Mouse (Mus musculus): Measurements from ENCODE around the gene Tfpt. TPM values are rescaled to one million over a fixed set of nuclear protein-coding genes. Genes with fewer than 3 reads are reported as not detected.

Tfpt gene
- polyA plus RNA-seq, 1 experiment from 2014 or later, result 21.4 TPM

DNA sequence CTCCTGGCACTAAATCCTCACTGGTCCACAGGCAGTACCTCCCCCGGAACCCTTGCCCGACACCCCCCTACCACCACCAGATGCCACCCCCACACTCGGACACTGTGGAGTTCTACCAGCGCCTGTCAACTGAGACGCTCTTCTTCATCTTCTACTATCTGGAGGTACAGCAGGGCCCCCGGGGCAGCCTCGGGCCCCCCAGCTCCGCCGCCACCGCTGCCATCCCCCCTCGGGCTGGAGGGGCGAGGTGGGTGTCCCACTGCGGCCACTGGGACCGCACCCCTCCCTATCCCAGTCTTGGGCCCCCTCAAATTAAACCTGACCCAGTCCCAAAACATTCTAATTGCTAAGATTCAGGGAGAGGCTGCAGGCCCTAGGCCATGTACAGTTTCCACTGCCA lies 28.8 kb upstream of the Tfpt start:
- Histone ChIP-seq H3K27me3 (ENCODE audit: insufficient read depth, low read length) (no peaks in the 10 kb centered on the region), H3K36me3 (ENCODE audit: insufficient read depth, low read length) (peaks cover 91% of the 10 kb centered on the region), H3K4me3 (ENCODE audit: low read length) (no peak overlapping the region), H3K4me1 (ENCODE audit: insufficient read depth, low read length) (peaks cover 2% of the 10 kb centered on the region), H3K9me3 (ENCODE audit: low read length) (no peaks in the 10 kb centered on the region), H3K27ac (ENCODE audit: low read length) (no peak overlapping the region), H3K4me2 (replicated peaks; ENCODE audit: low read depth, low read length) (no peak overlapping the region), H3K9ac (replicated peaks; ENCODE audit: low read length) (no peak overlapping the region)
- no peak for ATAC-seq (ENCODE audit: low FRiP score, low TSS enrichment)
- 90% methylated on average over 14 of the region's 14 CpGs for WGBS

DNA sequence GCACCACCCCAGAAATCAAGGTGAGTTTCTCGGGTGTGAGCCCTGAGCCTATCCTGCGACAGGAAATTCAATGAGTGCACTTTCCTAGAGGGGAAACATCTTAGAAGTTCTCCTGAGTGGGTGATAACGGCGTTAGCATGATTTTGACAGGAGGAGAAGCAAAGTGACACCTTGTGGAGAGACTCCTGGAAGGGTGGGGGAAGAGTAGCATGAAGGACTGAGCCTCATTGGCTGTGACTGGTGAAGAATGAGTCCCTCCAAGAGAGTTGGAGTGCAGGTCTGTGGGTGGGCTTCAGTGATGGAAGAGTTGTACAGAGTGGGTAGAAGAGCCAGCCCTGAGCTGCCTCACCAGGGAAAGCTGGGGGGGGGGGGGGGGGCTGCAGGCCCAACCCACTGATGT lies 27.2 kb upstream of the Tfpt start:
- no peak overlapping the region for H3K9ac ChIP-seq (replicated peaks; ENCODE audit: low read length)
- H3K4me1 ChIP-seq (ENCODE audit: insufficient read depth, low read length), result no peaks in the 10 kb centered on the region
- no peak overlapping the region for H3K27ac ChIP-seq (ENCODE audit: low read length)
- no peaks in the 10 kb centered on the region for H3K27me3 ChIP-seq (ENCODE audit: insufficient read depth, low read length)
- no peak overlapping the region for H3K4me3 ChIP-seq (ENCODE audit: low read length)
- H3K9me3 ChIP-seq (ENCODE audit: low read length), result no peaks in the 10 kb centered on the region
- H3K36me3 ChIP-seq (ENCODE audit: insufficient read depth, low read length), result peaks cover 96% of the 10 kb centered on the region
- 89% methylated on average over 4 of the region's 4 CpGs for WGBS
- ATAC-seq (ENCODE audit: low FRiP score, low TSS enrichment), result no peak
- no peak overlapping the region for H3K4me2 ChIP-seq (replicated peaks; ENCODE audit: low read depth, low read length)

DNA sequence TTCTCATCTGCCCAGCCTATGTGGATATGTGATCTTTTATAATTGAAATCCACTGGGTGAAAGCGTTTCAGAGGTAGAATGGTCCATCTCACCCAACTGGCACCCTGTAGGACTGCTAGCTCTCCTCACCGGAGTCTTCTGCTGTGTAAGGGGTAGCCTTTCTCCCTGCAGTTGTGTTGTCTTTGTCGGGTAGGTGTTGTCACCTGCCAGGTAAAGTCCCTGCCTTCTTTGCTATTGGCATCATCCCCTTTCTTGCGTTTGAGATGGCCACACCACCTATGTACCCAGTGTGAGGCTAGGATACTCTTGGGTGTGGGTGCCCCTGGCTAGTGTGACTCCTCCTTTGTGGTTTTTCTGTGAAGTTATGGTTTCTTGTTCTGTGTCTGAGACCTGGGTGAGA lies 16.9 kb upstream of the Tfpt start:
- peak overlapping the region; percentile 91 for H3K4me2 ChIP-seq (replicated peaks; ENCODE audit: low read depth, low read length)
- no peaks in the 10 kb centered on the region for H3K9me3 ChIP-seq (ENCODE audit: low read length)
- H3K4me3 ChIP-seq (ENCODE audit: low read length), result peak overlapping the region; percentile 76
- WGBS, result 58% methylated on average over 4 of the region's 4 CpGs
- H3K27me3 ChIP-seq (ENCODE audit: insufficient read depth, low read length), result no peaks in the 10 kb centered on the region
- peaks cover 34% of the 10 kb centered on the region for H3K4me1 ChIP-seq (ENCODE audit: insufficient read depth, low read length)
- peak overlapping the region; percentile 99 for H3K9ac ChIP-seq (replicated peaks; ENCODE audit: low read length)
- ATAC-seq (ENCODE audit: low FRiP score, low TSS enrichment), result no peak
- no peak overlapping the region for H3K27ac ChIP-seq (ENCODE audit: low read length)
- H3K36me3 ChIP-seq (ENCODE audit: insufficient read depth, low read length), result peaks cover 18% of the 10 kb centered on the region

DNA sequence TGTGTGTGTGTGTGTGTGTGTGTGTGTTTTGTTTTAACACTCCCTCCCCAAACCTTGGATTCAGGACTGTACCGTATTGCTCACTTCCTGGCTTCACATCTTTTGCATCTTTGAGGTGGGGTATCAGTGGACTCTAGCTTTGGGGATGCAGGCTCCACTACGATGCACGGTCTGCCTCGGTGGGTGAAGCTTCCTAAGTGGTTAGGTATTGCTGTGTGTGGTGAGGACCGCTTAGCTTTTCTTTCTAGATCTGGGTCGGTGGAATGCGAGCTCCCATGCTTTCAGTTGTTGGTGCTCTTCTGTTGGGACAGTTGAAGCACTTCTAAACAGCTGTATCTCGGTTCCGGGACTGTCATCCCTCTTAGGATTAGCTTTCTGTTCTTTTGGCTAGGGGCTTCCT lies 16.5 kb upstream of the Tfpt start:
- 10% methylated on average over 9 of the region's 9 CpGs for WGBS
- peaks cover 34% of the 10 kb centered on the region for H3K4me1 ChIP-seq (ENCODE audit: insufficient read depth, low read length)
- H3K4me3 ChIP-seq (ENCODE audit: low read length), result peak overlapping the region; percentile 76
- H3K27ac ChIP-seq (ENCODE audit: low read length), result peak overlapping the region; percentile 99
- H3K9me3 ChIP-seq (ENCODE audit: low read length), result no peaks in the 10 kb centered on the region
- H3K4me2 ChIP-seq (replicated peaks; ENCODE audit: low read depth, low read length), result peak overlapping the region; percentile 91
- no peaks in the 10 kb centered on the region for H3K27me3 ChIP-seq (ENCODE audit: insufficient read depth, low read length)
- peak overlapping the region; percentile 99 for H3K9ac ChIP-seq (replicated peaks; ENCODE audit: low read length)
- peaks cover 18% of the 10 kb centered on the region for H3K36me3 ChIP-seq (ENCODE audit: insufficient read depth, low read length)
- ATAC-seq (ENCODE audit: low FRiP score, low TSS enrichment), result no peak

DNA sequence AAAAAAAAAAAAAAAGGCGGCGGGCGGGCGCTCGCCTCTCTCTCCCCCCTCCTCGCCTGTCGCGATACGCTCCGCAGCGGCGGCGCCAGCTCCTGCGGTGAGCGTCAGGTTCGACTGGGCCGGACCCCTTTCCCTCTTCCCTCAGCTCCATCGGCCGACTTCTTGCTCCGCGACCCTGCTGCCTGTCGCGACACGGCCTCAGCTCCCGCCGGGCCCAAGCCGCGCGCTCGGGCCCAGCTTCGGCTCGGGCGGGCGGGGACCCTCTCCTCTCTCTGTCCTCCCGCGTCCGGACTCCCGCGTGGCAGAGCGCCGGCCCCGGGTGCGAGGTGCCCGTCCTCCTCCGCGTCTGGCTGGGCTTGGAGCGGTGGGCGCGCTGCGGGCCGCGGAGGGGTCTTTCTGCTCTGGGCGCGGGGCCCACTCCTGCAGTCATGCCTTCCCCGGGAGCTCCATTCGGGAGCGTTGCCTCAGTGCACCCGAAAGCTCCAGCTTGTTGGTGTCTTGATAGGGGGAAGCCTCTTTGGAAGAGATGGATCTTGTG lies 15.8 kb upstream of the Tfpt start:
- H3K9me3 ChIP-seq (ENCODE audit: low read length), result no peaks in the 10 kb centered on the region
- peak overlapping the region; percentile 76 for H3K4me3 ChIP-seq (ENCODE audit: low read length)
- peak overlapping the region; percentile 99 for H3K9ac ChIP-seq (replicated peaks; ENCODE audit: low read length)
- 0% methylated on average over 45 of the region's 58 CpGs for WGBS
- H3K27ac ChIP-seq (ENCODE audit: low read length), result peak overlapping the region; percentile 99
- no peaks in the 10 kb centered on the region for H3K27me3 ChIP-seq (ENCODE audit: insufficient read depth, low read length)
- H3K4me1 ChIP-seq (ENCODE audit: insufficient read depth, low read length), result peaks cover 34% of the 10 kb centered on the region
- peak overlapping the region; percentile 91 for H3K4me2 ChIP-seq (replicated peaks; ENCODE audit: low read depth, low read length)
- ATAC-seq (ENCODE audit: low FRiP score, low TSS enrichment), result peak; percentile 3; the same call in 1 of the 2 replicates
- peaks cover 17% of the 10 kb centered on the region for H3K36me3 ChIP-seq (ENCODE audit: insufficient read depth, low read length)

DNA sequence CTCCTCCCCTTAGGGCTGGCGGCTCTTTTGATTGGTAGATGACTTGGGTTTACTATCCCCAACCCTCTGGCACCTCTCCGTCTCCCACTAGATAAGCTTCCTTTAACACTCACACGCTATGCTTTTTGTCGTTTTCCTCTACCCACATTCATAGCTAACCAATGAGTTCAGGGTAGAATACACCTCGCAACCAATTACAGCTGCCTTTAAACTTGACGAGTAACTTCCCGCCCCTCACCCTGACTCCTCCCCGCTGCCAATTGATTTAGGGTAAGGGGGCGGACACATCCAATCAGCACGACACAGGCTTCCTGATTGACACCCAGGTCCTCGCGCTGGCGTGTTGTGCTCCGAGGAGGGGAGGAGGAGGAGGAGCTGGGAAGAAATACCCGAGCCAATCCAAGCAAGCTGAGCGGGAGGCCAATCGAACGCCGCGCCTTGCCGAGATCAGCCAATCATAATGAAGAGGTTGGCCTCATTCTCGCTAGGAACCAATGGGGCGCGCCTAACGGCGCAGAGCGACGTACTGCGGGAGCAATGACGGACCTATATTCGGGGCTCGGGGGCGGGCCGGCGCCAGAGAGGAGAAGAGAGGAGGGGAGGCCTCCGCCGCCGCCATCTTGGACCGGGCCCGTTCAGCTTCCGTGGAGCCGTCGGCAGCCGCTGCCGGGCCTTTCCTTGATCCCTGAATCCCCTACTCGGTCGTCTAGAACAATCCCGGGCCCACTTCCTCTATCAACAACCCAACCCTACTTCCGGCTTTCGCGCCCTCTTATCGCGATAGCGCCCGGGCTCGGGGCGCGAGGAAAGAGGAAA lies 15.2 kb upstream of the Tfpt start, which contains the start of gene Cnot3:
Gene Cnot3 (plus strand): TSS at position 597 of the 816 bp plus-strand sequence.
- H3K4me2 ChIP-seq (replicated peaks; ENCODE audit: low read depth, low read length), result peak within 1 kb of the TSS; percentile 91
- peaks cover 16% of the 10 kb centered on the region for H3K36me3 ChIP-seq (ENCODE audit: insufficient read depth, low read length)
- H3K27me3 ChIP-seq (ENCODE audit: insufficient read depth, low read length), result no peaks in the 10 kb centered on the region
- H3K27ac ChIP-seq (ENCODE audit: low read length), result peak within 1 kb of the TSS; percentile 99
- peak within 1 kb of the TSS; percentile 99 for H3K9ac ChIP-seq (replicated peaks; ENCODE audit: low read length)
- peak; percentile 99 for ATAC-seq (ENCODE audit: low FRiP score, low TSS enrichment)
- H3K9me3 ChIP-seq (ENCODE audit: low read length), result no peaks in the 10 kb centered on the region
- WGBS, result under 1% methylated on average over 51 of the region's 58 CpGs
- H3K4me3 ChIP-seq (ENCODE audit: low read length), result peak within 1 kb of the TSS; percentile 76
- peaks cover 34% of the 10 kb centered on the region for H3K4me1 ChIP-seq (ENCODE audit: insufficient read depth, low read length)

DNA sequence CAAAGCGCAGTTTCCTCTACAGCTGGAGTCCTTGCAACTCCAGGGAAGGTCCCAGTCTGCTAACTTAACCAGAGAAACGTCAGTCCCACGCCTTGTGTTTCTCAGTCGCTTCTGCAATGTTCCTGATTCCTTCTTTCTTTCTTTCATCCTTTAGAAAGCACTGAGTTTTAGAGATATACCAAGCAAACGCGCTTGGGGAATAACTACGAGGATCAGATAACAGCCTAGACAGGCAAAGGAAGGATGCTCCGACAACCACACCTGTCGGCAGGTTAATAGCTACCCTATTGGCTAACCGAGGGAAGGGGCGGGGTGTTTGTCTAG lies 14.6 kb upstream of the Tfpt start:
- Histone ChIP-seq H3K9me3 (ENCODE audit: low read length) (no peaks in the 10 kb centered on the region), H3K4me3 (ENCODE audit: low read length) (peak overlapping the region; percentile 76), H3K4me1 (ENCODE audit: insufficient read depth, low read length) (peaks cover 34% of the 10 kb centered on the region), H3K9ac (replicated peaks; ENCODE audit: low read length) (peak overlapping the region; percentile 42), H3K27me3 (ENCODE audit: insufficient read depth, low read length) (no peaks in the 10 kb centered on the region), H3K27ac (ENCODE audit: low read length) (peak overlapping the region; percentile 73), H3K4me2 (replicated peaks; ENCODE audit: low read depth, low read length) (peak overlapping the region; percentile 67), H3K36me3 (ENCODE audit: insufficient read depth, low read length) (peaks cover 22% of the 10 kb centered on the region)
- ATAC-seq (ENCODE audit: low FRiP score, low TSS enrichment), result no peak
- WGBS, result under 1% methylated on average over 11 of the region's 11 CpGs

DNA sequence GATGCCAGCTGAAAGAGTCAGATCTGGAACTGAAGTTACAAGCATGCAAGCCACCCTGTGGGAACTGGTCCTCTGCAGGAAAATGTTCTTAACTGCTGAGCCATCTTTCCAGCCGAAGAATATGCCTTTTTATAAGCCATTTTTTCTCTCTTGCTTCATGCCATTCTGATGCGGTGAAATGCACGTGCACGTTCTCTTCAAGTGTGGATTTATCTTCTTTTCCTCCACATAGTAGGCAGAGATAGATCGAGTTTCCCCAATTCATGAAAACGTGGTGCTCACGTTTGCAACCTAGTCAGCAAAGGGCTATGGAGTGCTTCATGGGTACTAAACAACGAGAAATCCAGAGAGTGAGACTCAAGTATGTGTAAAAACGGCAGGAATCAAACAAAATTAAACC lies 14.1 kb upstream of the Tfpt start:
- Histone ChIP-seq H3K27me3 (ENCODE audit: insufficient read depth, low read length) (no peaks in the 10 kb centered on the region), H3K4me1 (ENCODE audit: insufficient read depth, low read length) (peaks cover 34% of the 10 kb centered on the region), H3K4me3 (ENCODE audit: low read length) (peak overlapping the region; percentile 76), H3K27ac (ENCODE audit: low read length) (no peak overlapping the region), H3K36me3 (ENCODE audit: insufficient read depth, low read length) (peaks cover 26% of the 10 kb centered on the region), H3K9me3 (ENCODE audit: low read length) (no peaks in the 10 kb centered on the region), H3K9ac (replicated peaks; ENCODE audit: low read length) (peak overlapping the region; percentile 42), H3K4me2 (replicated peaks; ENCODE audit: low read depth, low read length) (peak overlapping the region; percentile 67)
- 16% methylated on average over 9 of the region's 9 CpGs for WGBS
- no peak for ATAC-seq (ENCODE audit: low FRiP score, low TSS enrichment)

DNA sequence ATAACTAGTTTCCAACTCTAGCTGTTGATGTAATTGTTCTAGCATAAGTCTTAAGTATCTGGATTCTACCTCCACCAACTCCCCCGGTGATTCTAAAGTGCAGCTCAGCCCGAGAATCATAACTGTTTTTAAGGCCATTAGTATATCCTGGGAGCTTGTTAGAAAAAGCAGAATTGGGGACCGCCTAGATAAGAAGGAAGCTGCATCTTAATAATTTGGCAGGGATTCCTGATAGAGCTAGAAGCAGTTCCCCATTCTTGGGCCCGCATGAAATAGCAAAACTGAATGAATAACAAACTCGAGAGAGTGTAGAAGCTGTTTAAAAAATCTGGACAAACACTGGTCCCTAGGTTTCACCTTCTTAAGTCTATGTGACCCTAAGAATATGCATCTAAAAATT lies 13.7 kb upstream of the Tfpt start:
- ATAC-seq (ENCODE audit: low FRiP score, low TSS enrichment), result no peak
- Histone ChIP-seq H3K4me2 (replicated peaks; ENCODE audit: low read depth, low read length) (peak overlapping the region; percentile 67; the same call in 1 of the 2 replicates), H3K9ac (replicated peaks; ENCODE audit: low read length) (no peak overlapping the region), H3K9me3 (ENCODE audit: low read length) (no peaks in the 10 kb centered on the region), H3K4me1 (ENCODE audit: insufficient read depth, low read length) (peaks cover 30% of the 10 kb centered on the region), H3K4me3 (ENCODE audit: low read length) (no peak overlapping the region), H3K27me3 (ENCODE audit: insufficient read depth, low read length) (no peaks in the 10 kb centered on the region), H3K36me3 (ENCODE audit: insufficient read depth, low read length) (peaks cover 30% of the 10 kb centered on the region), H3K27ac (ENCODE audit: low read length) (no peak overlapping the region)
- WGBS, result 69% methylated on average over 5 of the region's 5 CpGs

DNA sequence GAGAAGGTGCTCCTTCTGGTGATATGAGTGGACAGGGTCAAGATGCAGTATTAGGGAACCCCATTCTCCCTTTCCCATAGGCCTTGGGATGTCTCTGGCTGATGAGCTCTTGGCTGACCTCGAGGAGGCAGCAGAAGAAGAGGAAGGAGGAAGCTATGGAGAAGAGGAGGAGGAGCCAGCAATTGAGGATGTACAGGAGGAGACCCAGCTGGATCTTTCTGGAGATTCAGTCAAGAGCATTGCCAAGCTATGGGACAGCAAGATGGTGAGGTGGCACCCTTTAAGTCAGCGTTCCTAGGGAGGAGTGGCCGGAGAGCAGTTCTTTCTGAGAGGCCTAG lies 718 bp upstream of the Tfpt start:
- peak overlapping the region; percentile 88 for H3K9ac ChIP-seq (replicated peaks; ENCODE audit: low read length)
- H3K4me3 ChIP-seq (ENCODE audit: low read length), result peak overlapping the region; percentile 71
- peaks cover 22% of the 10 kb centered on the region for H3K4me1 ChIP-seq (ENCODE audit: insufficient read depth, low read length)
- no peaks in the 10 kb centered on the region for H3K27me3 ChIP-seq (ENCODE audit: insufficient read depth, low read length)
- 57% methylated on average over 3 of the region's 3 CpGs for WGBS
- peak overlapping the region; percentile 95 for H3K4me2 ChIP-seq (replicated peaks; ENCODE audit: low read depth, low read length)
- H3K27ac ChIP-seq (ENCODE audit: low read length), result no peak overlapping the region
- peaks cover 28% of the 10 kb centered on the region for H3K36me3 ChIP-seq (ENCODE audit: insufficient read depth, low read length)
- H3K9me3 ChIP-seq (ENCODE audit: low read length), result no peaks in the 10 kb centered on the region
- ATAC-seq (ENCODE audit: low FRiP score, low TSS enrichment), result peak; percentile 23; the same call in 1 of the 2 replicates

All from kidney, embryonic 16.5 days (tissue).